Mouse (Mus musculus) kidney, adult 2 months (tissue): ENCODE results near the gene Vmn1r58. TPM values are rescaled to one million over a fixed set of nuclear protein-coding genes. Genes with fewer than 3 reads are reported as not detected.
"Not testable (repeated sequence)": the region's sequence is repeated elsewhere in the genome, so short reads cannot be mapped to it uniquely, and the experiment has no call there.

Experiments
- DNase-seq: peaks from one replicate; pipeline ENCODE4 v3.0.0; 2021
- H3K27ac ChIP-seq: fragments of 200-500 bp; 2 replicates; pipeline ENCODE4 v1.5.1; 2012; ENCODE audit warnings: low read depth, low read length, control low read depth, inconsistent platforms; ENCODE audit not compliant: insufficient read depth
- H3K27me3 ChIP-seq: fragments of 200-500 bp; replicated peaks from 2 replicates; pipeline ENCODE4 v1.6.1; 2012; ENCODE audit warnings: mild to moderate bottlenecking, moderate library complexity, low read length, inconsistent platforms; ENCODE audit not compliant: control insufficient read depth, insufficient read depth
- H3K36me3 ChIP-seq: fragments of 200-500 bp; 2 replicates; pipeline ENCODE4 v1.6.1; 2012; ENCODE audit warnings: mild to moderate bottlenecking, moderate library complexity, low read length, inconsistent platforms; ENCODE audit not compliant: control insufficient read depth, insufficient read depth
- H3K4me1 ChIP-seq: fragments of 200-500 bp; 2 replicates; pipeline ENCODE4 v1.6.1; 2011; ENCODE audit warnings: low read length; ENCODE audit not compliant: control insufficient read depth, insufficient read depth
- H3K4me3 ChIP-seq: fragments of 200-500 bp; 2 replicates; pipeline ENCODE4 v1.5.1; 2011; ENCODE audit warnings: mild to moderate bottlenecking, low read depth, low read length, control low read depth; ENCODE audit not compliant: insufficient read depth
- CTCF ChIP-seq: fragments of 200-500 bp; conservative IDR thresholded peaks from 2 replicates; pipeline ENCODE4 v1.5.1; 2011; ENCODE audit warnings: low read depth, mild to moderate bottlenecking, control low read depth, low read length, moderate library complexity, mixed read lengths; ENCODE audit not compliant: insufficient read depth, insufficient read length
- POLR2A ChIP-seq: fragments of 200-500 bp; IDR thresholded peaks from one replicate; pipeline ENCODE4 v1.6.1; 2011; ENCODE audit warnings: low read depth, low read length, control low read depth
- WGBS: fragments of 180-500 bp; shearing (Covaris S2); methylation state at CpG from one replicate; pipeline ENCODE4 v1.1.7; 2018; 5-methylcytosine and 5-hydroxymethylcytosine counted together
- polyA plus RNA-seq: library from polyadenylated mRNA; depleted of rRNA; stranded (reverse); fragments of >200 nt; gene quantifications from 2 replicates; pipeline ENCODE4 v1.2.3, GENCODE M21; 2012; rRNA removed

Vmn1r58 gene
- polyA plus RNA-seq: not detected in 2 replicates

GRCm38 (mm10) chr7:5413296-5413695 is at the start of gene Vmn1r58:
Vmn1r58 (minus strand) TSS chr7:5413396.
- not testable (repeated sequence) for H3K27ac ChIP-seq, DNase-seq, H3K36me3 ChIP-seq, H3K4me1 ChIP-seq, H3K4me3 ChIP-seq, H3K27me3 ChIP-seq

- no peak within 1 kb of the TSS for H3K27ac ChIP-seq
- no peaks in the 10 kb centered on the region for H3K36me3 ChIP-seq
- no peak within 1 kb of the TSS for H3K4me3 ChIP-seq
- TF ChIP-seq CTCF: no peak
- no peak for TF ChIP-seq POLR2A
- no peaks in the 10 kb centered on the region for H3K27me3 ChIP-seq
- no peaks in the 10 kb centered on the region for H3K4me1 ChIP-seq
- no peak for DNase-seq
Measured at GRCm38 (mm10) chr7:5456674-5457073, 43.5 kb upstream of the Vmn1r58 start, which contains the start of gene Vmn1r59. Vmn1r59 (minus strand) TSS chr7:5456774.

- H3K4me1 ChIP-seq, DNase-seq, H3K27me3 ChIP-seq, H3K4me3 ChIP-seq, H3K27ac ChIP-seq, H3K36me3 ChIP-seq: not testable (repeated sequence)
- 59% methylated on average over 3 of the region's 3 CpGs for WGBS
Measured at GRCm38 (mm10) chr7:5454011-5454410, 40.8 kb upstream of the Vmn1r58 start.

GRCm38 (mm10) chr7:5448627-5449026 is 35.4 kb upstream of the Vmn1r58 start:
- Histone ChIP-seq H3K4me3 (no peak overlapping the region), H3K27me3 (no peaks in the 10 kb centered on the region), H3K27ac (no peak overlapping the region), H3K4me1 (no peaks in the 10 kb centered on the region), H3K36me3 (no peaks in the 10 kb centered on the region)
- TF ChIP-seq CTCF (no peak), POLR2A (no peak)
- DNase-seq: no peak

GRCm38 (mm10) chr7:5406201-5406600 is 7.0 kb downstream of the Vmn1r58 start:
- Histone ChIP-seq H3K4me3 (no peak overlapping the region), H3K27me3 (no peaks in the 10 kb centered on the region), H3K4me1 (no peaks in the 10 kb centered on the region), H3K27ac (no peak overlapping the region), H3K36me3 (no peaks in the 10 kb centered on the region)
- TF ChIP-seq POLR2A: no peak
- TF ChIP-seq CTCF: no peak
- 33% methylated on average over 2 of the region's 2 CpGs for WGBS
- no peak for DNase-seq

GRCm38 (mm10) chr7:5366724-5367123 is 46.5 kb downstream of the Vmn1r58 start:
- Histone ChIP-seq H3K27me3 (no peaks in the 10 kb centered on the region), H3K4me1 (no peaks in the 10 kb centered on the region), H3K27ac (no peak overlapping the region), H3K4me3 (no peak overlapping the region), H3K36me3 (no peaks in the 10 kb centered on the region)
- DNase-seq: no peak
- TF ChIP-seq CTCF: no peak
- no peak for TF ChIP-seq POLR2A
- 76% methylated on average over 2 of the region's 2 CpGs for WGBS

GRCm38 (mm10) chr7:5363599-5363998 is 49.6 kb downstream of the Vmn1r58 start:
- Histone ChIP-seq H3K4me3 (no peak overlapping the region), H3K27me3 (no peaks in the 10 kb centered on the region), H3K27ac (no peak overlapping the region), H3K36me3 (no peaks in the 10 kb centered on the region), H3K4me1 (no peaks in the 10 kb centered on the region)
- 93% methylated on average over 5 of the region's 5 CpGs for WGBS
- no peak for DNase-seq
- TF ChIP-seq POLR2A (no peak), CTCF (no peak)

Other genes with a start within 250 kb of the Vmn1r58 start
- gene Vmn1r56, start 216.6 kb downstream of the Vmn1r58 start, polyA plus RNA-seq: not detected in 2 replicates
- not detected in 2 replicates for gene Vmn1r57, start 194.9 kb downstream of the Vmn1r58 start, polyA plus RNA-seq
- not detected in 2 replicates for gene Gm5065, start 62.9 kb downstream of the Vmn1r58 start, polyA plus RNA-seq
- gene Nlrp2, start 62.4 kb downstream of the Vmn1r58 start, polyA plus RNA-seq: not detected in 2 replicates
- not detected in 2 replicates for gene Vmn1r59, start 43.4 kb upstream of the Vmn1r58 start, polyA plus RNA-seq
- not detected in 2 replicates for gene Vmn2r28, start 80.6 kb upstream of the Vmn1r58 start, polyA plus RNA-seq
- not detected in 2 replicates for gene Vmn1r60, start 133.9 kb upstream of the Vmn1r58 start, polyA plus RNA-seq
- not detected in 2 replicates for gene Vmn1r61, start 199.9 kb upstream of the Vmn1r58 start, polyA plus RNA-seq